Mouse (Mus musculus): ENCODE data around the gene Fam49a. TPM values are rescaled to one million over a fixed set of nuclear protein-coding genes. Genes with fewer than 3 reads are reported as not detected.
"Not testable (repeated sequence)": the region's sequence is repeated elsewhere in the genome, so short reads cannot be mapped to it uniquely, and the experiment has no call there.

The Fam49a gene
- total RNA-seq, 1 experiment, result 10.1 TPM

- in situ Hi-C loops (cut with MboI; ENCODE audit: low sequenced_read_pairs in 2 of 2, unreplicated experiment in 2 of 2), result no loop called here
- no peaks in the 10 kb centered on the region for H3K4me1 ChIP-seq (ENCODE audit: control insufficient read depth in 2 of 2, insufficient read depth in 2 of 2, low read length in 2 of 2, poor library complexity in 1 of 2)
- no peaks in the 10 kb centered on the region for H3K9me3 ChIP-seq (ENCODE audit: control insufficient read depth, insufficient read depth, low read depth, low read length)
- H3K27ac ChIP-seq (ENCODE audit: insufficient read depth, low read depth, low read length, poor library complexity, severe bottlenecking), result no peak overlapping the region
- no peak overlapping the region for H3K9ac ChIP-seq (ENCODE audit: insufficient read depth, low read depth, low read length, poor library complexity, severe bottlenecking)
- TF ChIP-seq CHD2 (IDR thresholded peaks at IDR 0.05; ENCODE audit: low read depth, low read length) (no peak), ZC3H11A (IDR thresholded peaks at IDR 0.05; ENCODE audit: borderline replicate concordance, low read depth, low read length) (no peak), MAFK (IDR thresholded peaks at IDR 0.05; ENCODE audit: insufficient read depth, low read depth, low read length) (no peak), HCFC1 (IDR thresholded peaks at IDR 0.05; ENCODE audit: borderline replicate concordance, insufficient read depth, low read length) (no peak), ZNF384 (IDR thresholded peaks at IDR 0.05; ENCODE audit: low read depth, low read length) (no peak)
- H3K4me3 ChIP-seq (ENCODE audit: insufficient read depth in 1 of 2, low read depth in 1 of 2, low read length in 2 of 2, poor library complexity in 1 of 2, severe bottlenecking in 1 of 2), result no peak overlapping the region
- no peak for DNase-seq (ENCODE audit: low read depth, low spot score)
- no peaks in the 10 kb centered on the region for H3K36me3 ChIP-seq (ENCODE audit: control insufficient read depth, insufficient read depth, low read length, poor library complexity, severe bottlenecking)
Measured at GRCm38 (mm10) chr12:12243148-12243547, 18.8 kb upstream of the Fam49a start.

- H3K9me3 ChIP-seq (ENCODE audit: control insufficient read depth, insufficient read depth, low read depth, low read length); H3K4me1 ChIP-seq (ENCODE audit: control insufficient read depth in 2 of 2, insufficient read depth in 2 of 2, low read length in 2 of 2, poor library complexity in 1 of 2); H3K4me3 ChIP-seq (ENCODE audit: insufficient read depth in 1 of 2, low read depth in 1 of 2, low read length in 2 of 2, poor library complexity in 1 of 2, severe bottlenecking in 1 of 2); H3K27ac ChIP-seq (ENCODE audit: insufficient read depth, low read depth, low read length, poor library complexity, severe bottlenecking); in situ Hi-C loops (cut with MboI; ENCODE audit: low sequenced_read_pairs in 2 of 2, unreplicated experiment in 2 of 2); H3K9ac ChIP-seq (ENCODE audit: insufficient read depth, low read depth, low read length, poor library complexity, severe bottlenecking); DNase-seq (ENCODE audit: low read depth, low spot score); H3K36me3 ChIP-seq (ENCODE audit: control insufficient read depth, insufficient read depth, low read length, poor library complexity, severe bottlenecking): not testable (repeated sequence)
Measured at GRCm38 (mm10) chr12:12247023-12247422, 14.9 kb upstream of the Fam49a start.

GRCm38 (mm10) chr12:12249521-12249920 lies 12.4 kb upstream of the Fam49a start:
- TF ChIP-seq CHD2 (IDR thresholded peaks at IDR 0.05; ENCODE audit: low read depth, low read length), result no peak
- no peak for TF ChIP-seq ZNF384 (IDR thresholded peaks at IDR 0.05; ENCODE audit: low read depth, low read length)
- no peak for TF ChIP-seq ZC3H11A (IDR thresholded peaks at IDR 0.05; ENCODE audit: borderline replicate concordance, low read depth, low read length)
- no peak for DNase-seq (ENCODE audit: low read depth, low spot score)
- in situ Hi-C loops (cut with MboI; ENCODE audit: low sequenced_read_pairs in 2 of 2, unreplicated experiment in 2 of 2), result no loop called here
- Histone ChIP-seq H3K9me3 (ENCODE audit: control insufficient read depth, insufficient read depth, low read depth, low read length) (no peaks in the 10 kb centered on the region), H3K36me3 (ENCODE audit: control insufficient read depth, insufficient read depth, low read length, poor library complexity, severe bottlenecking) (no peaks in the 10 kb centered on the region), H3K9ac (ENCODE audit: insufficient read depth, low read depth, low read length, poor library complexity, severe bottlenecking) (no peak overlapping the region), H3K27ac (ENCODE audit: insufficient read depth, low read depth, low read length, poor library complexity, severe bottlenecking) (no peak overlapping the region), H3K4me1 (ENCODE audit: control insufficient read depth in 2 of 2, insufficient read depth in 2 of 2, low read length in 2 of 2, poor library complexity in 1 of 2) (no peaks in the 10 kb centered on the region), H3K4me3 (ENCODE audit: insufficient read depth in 1 of 2, low read depth in 1 of 2, low read length in 2 of 2, poor library complexity in 1 of 2, severe bottlenecking in 1 of 2) (no peak overlapping the region)

GRCm38 (mm10) chr12:12253526-12253925 lies 8.4 kb upstream of the Fam49a start:
- Histone ChIP-seq H3K9ac (ENCODE audit: insufficient read depth, low read depth, low read length, poor library complexity, severe bottlenecking) (no peak overlapping the region), H3K36me3 (ENCODE audit: control insufficient read depth, insufficient read depth, low read length, poor library complexity, severe bottlenecking) (no peaks in the 10 kb centered on the region), H3K9me3 (ENCODE audit: control insufficient read depth, insufficient read depth, low read depth, low read length) (no peaks in the 10 kb centered on the region), H3K27ac (ENCODE audit: insufficient read depth, low read depth, low read length, poor library complexity, severe bottlenecking) (no peak overlapping the region), H3K4me3 (ENCODE audit: insufficient read depth in 1 of 2, low read depth in 1 of 2, low read length in 2 of 2, poor library complexity in 1 of 2, severe bottlenecking in 1 of 2) (no peak overlapping the region), H3K4me1 (ENCODE audit: control insufficient read depth in 2 of 2, insufficient read depth in 2 of 2, low read length in 2 of 2, poor library complexity in 1 of 2) (no peaks in the 10 kb centered on the region)
- in situ Hi-C loops (cut with MboI; ENCODE audit: low sequenced_read_pairs in 2 of 2, unreplicated experiment in 2 of 2), result no loop called here
- TF ChIP-seq MAFK (IDR thresholded peaks at IDR 0.05; ENCODE audit: insufficient read depth, low read depth, low read length), result no peak
- no peak for TF ChIP-seq ZNF384 (IDR thresholded peaks at IDR 0.05; ENCODE audit: low read depth, low read length)
- no peak for TF ChIP-seq ZC3H11A (IDR thresholded peaks at IDR 0.05; ENCODE audit: borderline replicate concordance, low read depth, low read length)
- TF ChIP-seq CHD2 (IDR thresholded peaks at IDR 0.05; ENCODE audit: low read depth, low read length), result no peak
- no peak for TF ChIP-seq HCFC1 (IDR thresholded peaks at IDR 0.05; ENCODE audit: borderline replicate concordance, insufficient read depth, low read length)
- DNase-seq (ENCODE audit: low read depth, low spot score), result no peak

GRCm38 (mm10) chr12:12254139-12254538 lies 7.8 kb upstream of the Fam49a start:
- TF ChIP-seq HCFC1 (IDR thresholded peaks at IDR 0.05; ENCODE audit: borderline replicate concordance, insufficient read depth, low read length) (no peak), CHD2 (IDR thresholded peaks at IDR 0.05; ENCODE audit: low read depth, low read length) (no peak), ZNF384 (IDR thresholded peaks at IDR 0.05; ENCODE audit: low read depth, low read length) (no peak), MAFK (IDR thresholded peaks at IDR 0.05; ENCODE audit: insufficient read depth, low read depth, low read length) (no peak), ZC3H11A (IDR thresholded peaks at IDR 0.05; ENCODE audit: borderline replicate concordance, low read depth, low read length) (no peak)
- Histone ChIP-seq H3K27ac (ENCODE audit: insufficient read depth, low read depth, low read length, poor library complexity, severe bottlenecking) (no peak overlapping the region), H3K36me3 (ENCODE audit: control insufficient read depth, insufficient read depth, low read length, poor library complexity, severe bottlenecking) (no peaks in the 10 kb centered on the region), H3K9me3 (ENCODE audit: control insufficient read depth, insufficient read depth, low read depth, low read length) (no peaks in the 10 kb centered on the region), H3K9ac (ENCODE audit: insufficient read depth, low read depth, low read length, poor library complexity, severe bottlenecking) (no peak overlapping the region), H3K4me1 (ENCODE audit: control insufficient read depth in 2 of 2, insufficient read depth in 2 of 2, low read length in 2 of 2, poor library complexity in 1 of 2) (no peaks in the 10 kb centered on the region), H3K4me3 (ENCODE audit: insufficient read depth in 1 of 2, low read depth in 1 of 2, low read length in 2 of 2, poor library complexity in 1 of 2, severe bottlenecking in 1 of 2) (no peak overlapping the region)
- DNase-seq (ENCODE audit: low read depth, low spot score), result no peak
- in situ Hi-C loops (cut with MboI; ENCODE audit: low sequenced_read_pairs in 2 of 2, unreplicated experiment in 2 of 2), result no loop called here
